Mouse (Mus musculus): ENCODE measurements at regions not wholly inside any gene's neighbourhood (a gene's known extent, or its start where the extent isn't known, plus 50 kb on each side); places are given as distances from the start of the nearest gene placed in this dataset.

- Histone ChIP-seq H3K79me2 (ENCODE audit: control insufficient read depth, insufficient read depth, low read length, poor library complexity) (no peaks in the 10 kb centered on the region), H3K9ac (ENCODE audit: control insufficient read depth, low read depth, low read length, poor library complexity, severe bottlenecking) (no peak overlapping the region), H3K27ac (ENCODE audit: control insufficient read depth, low read depth, low read length) (no peak overlapping the region), H3K9me3 (replicated peaks; ENCODE audit: insufficient read depth, low read length) (no peaks in the 10 kb centered on the region), H3K27me3 (ENCODE audit: control insufficient read depth in 1 of 2, insufficient read depth in 2 of 2, low read length in 2 of 2) (no peaks in the 10 kb centered on the region), H3K4me1 (ENCODE audit: control insufficient read depth in 1 of 2, insufficient read depth in 2 of 2, low read length in 2 of 2) (no peaks in the 10 kb centered on the region), H3K4me3 (ENCODE audit: control insufficient read depth in 1 of 2, insufficient read depth in 1 of 2, low read depth in 2 of 2, low read length in 2 of 2) (no peak overlapping the region), H3K36me3 (ENCODE audit: control insufficient read depth in 1 of 2, insufficient read depth in 2 of 2, low read length in 2 of 2) (no peaks in the 10 kb centered on the region)
- DNase-seq (ENCODE audit: low read depth, low spot score), result no peak
- TF ChIP-seq ETS1 (IDR thresholded peaks at IDR 0.05; ENCODE audit: low read depth, low read length) (no peak), E2F4 (IDR thresholded peaks at IDR 0.05; ENCODE audit: borderline replicate concordance, low read depth, low read length) (no peak), BHLHE40 (IDR thresholded peaks at IDR 0.05; ENCODE audit: borderline replicate concordance, low read depth, low read length) (no peak), EP300 (IDR thresholded peaks at IDR 0.05; ENCODE audit: low read depth in 1 of 2, low read length in 2 of 2) (no peak), ZMIZ1 (IDR thresholded peaks at IDR 0.05; ENCODE audit: low read depth, low read length) (no peak), RCOR1 (IDR thresholded peaks at IDR 0.05; ENCODE audit: low read depth, low read length) (no peak), CHD2 (IDR thresholded peaks at IDR 0.05; ENCODE audit: low read length) (no peak), ZC3H11A (IDR thresholded peaks at IDR 0.05; ENCODE audit: low read depth, low read length) (no peak), MXI1 (IDR thresholded peaks at IDR 0.05; ENCODE audit: low read depth, low read length) (no peak), CTCF (IDR thresholded peaks at IDR 0.05 in 2 of 3, conservative IDR thresholded peaks at IDR 0.05 in 1 of 3; ENCODE audit: control insufficient read depth in 1 of 3, insufficient read depth in 1 of 3, low read depth in 2 of 3, low read length in 3 of 3, poor library complexity in 1 of 3, severe bottlenecking in 1 of 3) (no peak), MAX (IDR thresholded peaks at IDR 0.05; ENCODE audit: low read length) (no peak), TBP (IDR thresholded peaks at IDR 0.05; ENCODE audit: low read depth, low read length) (no peak), MYC (IDR thresholded peaks at IDR 0.05; ENCODE audit: low read depth, low read length) (no peak), MEF2A (IDR thresholded peaks at IDR 0.05; ENCODE audit: extremely low read depth, insufficient replicate concordance, low read depth, low read length, poor library complexity, severe bottlenecking) (no peak), SIN3A (IDR thresholded peaks at IDR 0.05; ENCODE audit: low read length) (no peak), CHD1 (IDR thresholded peaks at IDR 0.05; ENCODE audit: low read depth, low read length) (no peak), HCFC1 (IDR thresholded peaks at IDR 0.05; ENCODE audit: low read depth, low read length) (no peak), MYB (IDR thresholded peaks at IDR 0.05; ENCODE audit: low read depth, low read length) (no peak)
These were observed 293.8 kb upstream of the Slc7a11 start for GRCm38 (mm10) chr3:50737173-50737572.

- no peaks in the 10 kb centered on the region for H3K36me3 ChIP-seq (ENCODE audit: control insufficient read depth in 1 of 2, insufficient read depth in 2 of 2, low read length in 2 of 2)
- H3K4me1 ChIP-seq (ENCODE audit: control insufficient read depth in 1 of 2, insufficient read depth in 2 of 2, low read length in 2 of 2), result no peaks in the 10 kb centered on the region
- H3K4me3 ChIP-seq (ENCODE audit: control insufficient read depth in 1 of 2, insufficient read depth in 1 of 2, low read depth in 2 of 2, low read length in 2 of 2), result no peak overlapping the region
- no peak for TF ChIP-seq MYB (IDR thresholded peaks at IDR 0.05; ENCODE audit: low read depth, low read length)
- TF ChIP-seq CHD2 (IDR thresholded peaks at IDR 0.05; ENCODE audit: low read length), result no peak
- TF ChIP-seq SMC3 (IDR thresholded peaks at IDR 0.05; ENCODE audit: low read depth, low read length), result no peak
- TF ChIP-seq MAZ (IDR thresholded peaks at IDR 0.05; ENCODE audit: low read depth, low read length), result no peak
- no peak for TF ChIP-seq BHLHE40 (IDR thresholded peaks at IDR 0.05; ENCODE audit: borderline replicate concordance, low read depth, low read length)
- DNase-seq (ENCODE audit: low read depth, low spot score), result no peak
- no peaks in the 10 kb centered on the region for H3K79me2 ChIP-seq (ENCODE audit: control insufficient read depth, insufficient read depth, low read length, poor library complexity)
- no peak overlapping the region for H3K27ac ChIP-seq (ENCODE audit: control insufficient read depth, low read depth, low read length)
- no peaks in the 10 kb centered on the region for H3K9me3 ChIP-seq (replicated peaks; ENCODE audit: insufficient read depth, low read length)
- no peaks in the 10 kb centered on the region for H3K27me3 ChIP-seq (ENCODE audit: control insufficient read depth in 1 of 2, insufficient read depth in 2 of 2, low read length in 2 of 2)
- no peak overlapping the region for H3K9ac ChIP-seq (ENCODE audit: control insufficient read depth, low read depth, low read length, poor library complexity, severe bottlenecking)
These were observed 275.6 kb upstream of the Slc7a11 start for GRCm38 (mm10) chr3:50719035-50719434.

Data from MEL (cell line).